Mouse (Mus musculus): ENCODE data around the gene Ppfia2. TPM values are rescaled to one million over a fixed set of nuclear protein-coding genes. Genes with fewer than 3 reads are reported as not detected.

Gene Ppfia2
- polyA plus RNA-seq, 1 experiment from 2014 or later, result 0.51 TPM

DNA sequence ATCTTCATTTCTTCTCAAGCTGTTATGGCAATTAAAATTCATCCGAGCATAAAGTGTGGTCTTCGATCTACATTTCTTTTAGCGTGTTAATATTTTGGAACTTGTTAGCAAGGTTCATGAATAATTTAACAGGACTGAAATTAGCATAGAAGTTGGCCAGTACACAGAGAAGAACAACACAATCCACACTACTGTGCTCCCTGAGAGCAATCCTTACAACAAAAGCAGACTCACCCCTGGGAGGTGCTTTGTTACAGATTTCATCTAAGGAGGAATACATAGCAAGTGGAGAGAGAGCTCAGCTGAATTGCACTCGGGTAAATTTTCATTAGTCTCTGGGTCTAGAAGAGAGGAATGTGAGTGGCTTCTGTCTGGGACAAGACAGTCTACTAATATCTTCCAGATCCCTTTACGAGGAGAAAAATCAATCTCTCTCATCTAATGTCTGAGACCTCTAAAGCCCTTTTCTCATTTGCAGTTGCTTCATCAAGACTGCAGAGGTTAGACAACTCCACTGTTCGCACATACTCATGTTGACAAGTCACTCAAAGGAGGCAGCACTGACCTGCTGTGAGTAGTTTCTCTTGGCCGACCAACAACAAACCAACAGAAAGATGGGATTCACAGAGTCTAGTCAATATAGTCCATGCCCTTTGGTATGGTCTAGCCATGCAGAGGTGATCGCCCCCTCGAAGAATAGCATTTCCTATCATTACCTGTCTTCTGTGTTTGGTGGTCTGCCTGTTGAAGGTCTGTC, 458.6 kb downstream of the Ppfia2 start:
- Histone ChIP-seq H3K36me3 (ENCODE audit: control insufficient read depth, insufficient read depth, low read length) (no peaks in the 10 kb centered on the region), H3K4me1 (ENCODE audit: control insufficient read depth, insufficient read depth, low read length) (no peaks in the 10 kb centered on the region), H3K4me2 (ENCODE audit: low read depth, low read length) (no peak overlapping the region), H3K9ac (ENCODE audit: low read depth, low read length) (no peak overlapping the region), H3K4me3 (ENCODE audit: low read length) (no peak overlapping the region), H3K27ac (ENCODE audit: low read length) (no peak overlapping the region), H3K9me3 (ENCODE audit: control insufficient read depth, low read length) (no peaks in the 10 kb centered on the region), H3K27me3 (replicated peaks; ENCODE audit: control insufficient read depth, insufficient read depth, low read length) (no peaks in the 10 kb centered on the region)
- WGBS, result 77% methylated on average over 9 of the region's 9 CpGs
- no peak for ATAC-seq

- Histone ChIP-seq H3K27ac (ENCODE audit: low read length) (no peak overlapping the region), H3K9ac (ENCODE audit: low read depth, low read length) (peak overlapping the region; percentile 55; the same call in 1 of the 2 replicates), H3K36me3 (ENCODE audit: control insufficient read depth, insufficient read depth, low read length) (no peaks in the 10 kb centered on the region), H3K27me3 (replicated peaks; ENCODE audit: control insufficient read depth, insufficient read depth, low read length) (no peaks in the 10 kb centered on the region), H3K4me1 (ENCODE audit: control insufficient read depth, insufficient read depth, low read length) (no peaks in the 10 kb centered on the region), H3K4me2 (ENCODE audit: low read depth, low read length) (peak overlapping the region; percentile 54), H3K4me3 (ENCODE audit: low read length) (peak overlapping the region; percentile 34), H3K9me3 (ENCODE audit: control insufficient read depth, low read length) (no peaks in the 10 kb centered on the region)
- ATAC-seq, result 0 out of 2 replicates have a peak, but pooled peaks have one; percentile 40
- WGBS, result 30% methylated on average over 13 of the region's 13 CpGs
These were observed 462.5 kb downstream of the Ppfia2 start for GRCm38 (mm10) chr10:106932571-106933073.

GRCm38 (mm10) chr10:106936996-106937395, 466.9 kb downstream of the Ppfia2 start:
- Histone ChIP-seq H3K27me3 (replicated peaks; ENCODE audit: control insufficient read depth, insufficient read depth, low read length) (no peaks in the 10 kb centered on the region), H3K4me3 (ENCODE audit: low read length) (no peak overlapping the region), H3K9ac (ENCODE audit: low read depth, low read length) (no peak overlapping the region), H3K27ac (ENCODE audit: low read length) (no peak overlapping the region), H3K36me3 (ENCODE audit: control insufficient read depth, insufficient read depth, low read length) (no peaks in the 10 kb centered on the region), H3K4me2 (ENCODE audit: low read depth, low read length) (no peak overlapping the region), H3K4me1 (ENCODE audit: control insufficient read depth, insufficient read depth, low read length) (no peaks in the 10 kb centered on the region), H3K9me3 (ENCODE audit: control insufficient read depth, low read length) (no peaks in the 10 kb centered on the region)
- WGBS, result 75% methylated on average over 7 of the region's 7 CpGs
- no peak for ATAC-seq

DNA sequence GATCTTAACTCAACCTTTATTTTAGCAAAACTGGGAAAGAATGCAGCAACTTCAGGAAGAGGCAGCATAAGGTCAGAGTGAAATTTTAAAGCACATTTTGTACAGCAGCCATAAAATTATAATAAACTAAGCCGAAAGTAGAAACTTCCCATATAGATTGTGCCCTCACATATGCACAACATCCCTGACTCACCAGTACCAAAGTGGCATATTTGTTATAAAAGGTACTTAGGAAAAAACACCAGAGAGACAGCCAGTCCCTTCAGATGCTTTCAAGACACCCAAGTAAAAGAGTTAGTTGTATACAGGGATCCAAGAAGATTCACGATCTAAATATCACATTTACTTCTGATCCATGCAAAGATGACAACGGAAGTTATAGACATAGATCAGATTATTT, 468.7 kb downstream of the Ppfia2 start:
- H3K4me3 ChIP-seq (ENCODE audit: low read length), result no peak overlapping the region
- H3K4me2 ChIP-seq (ENCODE audit: low read depth, low read length), result no peak overlapping the region
- H3K4me1 ChIP-seq (ENCODE audit: control insufficient read depth, insufficient read depth, low read length), result no peaks in the 10 kb centered on the region
- H3K9ac ChIP-seq (ENCODE audit: low read depth, low read length), result no peak overlapping the region
- ATAC-seq, result no peak
- H3K9me3 ChIP-seq (ENCODE audit: control insufficient read depth, low read length), result no peaks in the 10 kb centered on the region
- H3K36me3 ChIP-seq (ENCODE audit: control insufficient read depth, insufficient read depth, low read length), result no peaks in the 10 kb centered on the region
- no peaks in the 10 kb centered on the region for H3K27me3 ChIP-seq (replicated peaks; ENCODE audit: control insufficient read depth, insufficient read depth, low read length)
- H3K27ac ChIP-seq (ENCODE audit: low read length), result no peak overlapping the region
- 90% methylated on average over 3 of the region's 3 CpGs for WGBS

- H3K9ac ChIP-seq (ENCODE audit: low read depth, low read length), result no peak overlapping the region
- H3K4me2 ChIP-seq (ENCODE audit: low read depth, low read length), result no peak overlapping the region
- ATAC-seq, result no peak
- no peak overlapping the region for H3K4me3 ChIP-seq (ENCODE audit: low read length)
- H3K9me3 ChIP-seq (ENCODE audit: control insufficient read depth, low read length), result no peaks in the 10 kb centered on the region
- H3K27me3 ChIP-seq (replicated peaks; ENCODE audit: control insufficient read depth, insufficient read depth, low read length), result no peaks in the 10 kb centered on the region
- H3K4me1 ChIP-seq (ENCODE audit: control insufficient read depth, insufficient read depth, low read length), result no peaks in the 10 kb centered on the region
- H3K36me3 ChIP-seq (ENCODE audit: control insufficient read depth, insufficient read depth, low read length), result no peaks in the 10 kb centered on the region
- H3K27ac ChIP-seq (ENCODE audit: low read length), result no peak overlapping the region
- WGBS, result 53% methylated on average over 1 of the region's 1 CpGs
These were observed 469.3 kb downstream of the Ppfia2 start for GRCm38 (mm10) chr10:106939441-106939840.

GRCm38 (mm10) chr10:106941380-106941779, 471.2 kb downstream of the Ppfia2 start:
- H3K4me3 ChIP-seq (ENCODE audit: low read length), result no peak overlapping the region
- no peak overlapping the region for H3K27ac ChIP-seq (ENCODE audit: low read length)
- no peaks in the 10 kb centered on the region for H3K4me1 ChIP-seq (ENCODE audit: control insufficient read depth, insufficient read depth, low read length)
- no peaks in the 10 kb centered on the region for H3K9me3 ChIP-seq (ENCODE audit: control insufficient read depth, low read length)
- no peaks in the 10 kb centered on the region for H3K27me3 ChIP-seq (replicated peaks; ENCODE audit: control insufficient read depth, insufficient read depth, low read length)
- no peak overlapping the region for H3K9ac ChIP-seq (ENCODE audit: low read depth, low read length)
- H3K36me3 ChIP-seq (ENCODE audit: control insufficient read depth, insufficient read depth, low read length), result no peaks in the 10 kb centered on the region
- ATAC-seq, result peak; percentile 88
- no peak overlapping the region for H3K4me2 ChIP-seq (ENCODE audit: low read depth, low read length)
- WGBS, result 55% methylated on average over 5 of the region's 5 CpGs

- Histone ChIP-seq H3K36me3 (ENCODE audit: control insufficient read depth, insufficient read depth, low read length) (no peaks in the 10 kb centered on the region), H3K4me3 (ENCODE audit: low read length) (no peak overlapping the region), H3K27me3 (replicated peaks; ENCODE audit: control insufficient read depth, insufficient read depth, low read length) (no peaks in the 10 kb centered on the region), H3K9ac (ENCODE audit: low read depth, low read length) (no peak overlapping the region), H3K27ac (ENCODE audit: low read length) (no peak overlapping the region), H3K4me1 (ENCODE audit: control insufficient read depth, insufficient read depth, low read length) (no peaks in the 10 kb centered on the region), H3K9me3 (ENCODE audit: control insufficient read depth, low read length) (no peaks in the 10 kb centered on the region), H3K4me2 (ENCODE audit: low read depth, low read length) (no peak overlapping the region)
- 80% methylated on average over 3 of the region's 3 CpGs for WGBS
- ATAC-seq, result no peak
These were observed 488.9 kb downstream of the Ppfia2 start for GRCm38 (mm10) chr10:106959026-106959425.

DNA sequence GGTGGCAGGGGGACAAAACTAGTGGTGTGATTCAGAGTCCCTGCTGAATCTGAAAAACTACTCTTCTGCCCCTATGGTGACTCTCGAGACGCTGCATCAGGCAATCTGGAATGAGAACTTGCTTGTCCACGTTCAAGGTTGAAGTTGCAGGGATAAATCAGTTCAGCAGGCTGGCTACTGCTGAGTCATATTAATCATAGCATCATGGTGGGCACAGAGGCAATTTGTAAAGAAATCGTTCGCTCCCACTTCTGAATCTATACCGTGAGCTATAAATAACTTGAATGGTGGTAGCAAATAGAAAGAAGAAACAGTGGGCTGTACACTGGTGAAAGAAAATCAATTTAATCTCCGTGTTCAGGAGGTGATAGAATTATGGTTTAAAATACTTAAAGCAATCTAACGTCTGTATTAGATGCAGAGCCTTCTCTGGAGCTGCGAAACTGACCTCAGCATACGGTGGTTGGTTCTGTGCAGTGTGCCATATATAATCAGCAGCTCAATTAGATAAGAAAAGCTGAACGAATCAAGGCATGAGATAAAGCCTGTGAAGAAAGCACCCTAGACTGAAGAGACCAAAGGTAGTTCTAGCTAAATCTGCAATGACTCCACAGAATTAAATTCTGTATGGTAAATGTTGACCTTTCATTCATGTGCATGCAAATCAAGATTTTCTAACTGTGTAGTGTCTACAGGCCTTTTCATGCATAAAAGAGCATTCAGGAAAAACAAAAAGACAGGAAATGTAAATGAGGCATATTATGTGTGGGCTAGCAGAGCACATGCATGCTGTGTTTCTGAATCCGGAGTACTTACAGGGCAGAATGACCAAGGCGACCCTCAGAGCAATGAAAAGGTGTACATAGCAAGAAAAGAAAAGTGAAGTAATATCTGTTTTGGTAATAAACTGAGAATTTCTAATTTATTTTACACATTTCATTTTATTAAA, 505.3 kb downstream of the Ppfia2 start:
- H3K27me3 ChIP-seq (replicated peaks; ENCODE audit: control insufficient read depth, insufficient read depth, low read length), result no peaks in the 10 kb centered on the region
- H3K4me2 ChIP-seq (ENCODE audit: low read depth, low read length), result no peak overlapping the region
- 63% methylated on average over 13 of the region's 13 CpGs for WGBS
- H3K4me1 ChIP-seq (ENCODE audit: control insufficient read depth, insufficient read depth, low read length), result no peaks in the 10 kb centered on the region
- no peak for ATAC-seq
- H3K9me3 ChIP-seq (ENCODE audit: control insufficient read depth, low read length), result no peaks in the 10 kb centered on the region
- H3K9ac ChIP-seq (ENCODE audit: low read depth, low read length), result no peak overlapping the region
- no peak overlapping the region for H3K4me3 ChIP-seq (ENCODE audit: low read length)
- H3K27ac ChIP-seq (ENCODE audit: low read length), result no peak overlapping the region
- no peaks in the 10 kb centered on the region for H3K36me3 ChIP-seq (ENCODE audit: control insufficient read depth, insufficient read depth, low read length)

All from intestine, embryonic 16.5 days (tissue).